Mouse (Mus musculus) cortical plate, adult 2 months (tissue): ENCODE results near the gene Cdc25b. TPM values are rescaled to one million over a fixed set of nuclear protein-coding genes. Genes with fewer than 3 reads are reported as not detected.

Experiments
- H3K27ac ChIP-seq: fragments of 200-500 bp; 2 replicates; pipeline ENCODE4 v1.5.1; 2012; ENCODE audit warnings: low read length, control low read depth, inconsistent platforms; ENCODE audit not compliant: insufficient read depth
- H3K4me1 ChIP-seq: fragments of 200-500 bp; 2 replicates; pipeline ENCODE4 v1.6.1; 2011; ENCODE audit warnings: low read length; ENCODE audit not compliant: control insufficient read depth, insufficient read depth
- H3K4me3 ChIP-seq: fragments of 200-500 bp; 2 replicates; pipeline ENCODE4 v1.5.1; 2011; ENCODE audit warnings: mild to moderate bottlenecking, low read length, control low read depth; ENCODE audit not compliant: insufficient read depth
- CTCF ChIP-seq: fragments of 200-500 bp; IDR thresholded peaks from 2 replicates; pipeline ENCODE4 v1.5.1; 2011; ENCODE audit warnings: mild to moderate bottlenecking, control low read depth, low read length; ENCODE audit not compliant: insufficient read depth; ENCODE audit errors: extremely low read depth
- POLR2A ChIP-seq: fragments of 200-500 bp; IDR thresholded peaks from 2 replicates; pipeline ENCODE4 v1.6.1; 2011; ENCODE audit warnings: mild to moderate bottlenecking, low read length, control low read depth; ENCODE audit not compliant: insufficient read depth; ENCODE audit errors: extremely low read depth
- polyA plus RNA-seq: library from polyadenylated mRNA; depleted of rRNA; stranded (reverse); fragments of >200 nt; gene quantifications from 2 replicates; pipeline ENCODE4 v1.2.3, GENCODE M21; 2012; rRNA removed

Gene Cdc25b
- 42.9 and 52.5 TPM in 2 replicates for polyA plus RNA-seq

DNA sequence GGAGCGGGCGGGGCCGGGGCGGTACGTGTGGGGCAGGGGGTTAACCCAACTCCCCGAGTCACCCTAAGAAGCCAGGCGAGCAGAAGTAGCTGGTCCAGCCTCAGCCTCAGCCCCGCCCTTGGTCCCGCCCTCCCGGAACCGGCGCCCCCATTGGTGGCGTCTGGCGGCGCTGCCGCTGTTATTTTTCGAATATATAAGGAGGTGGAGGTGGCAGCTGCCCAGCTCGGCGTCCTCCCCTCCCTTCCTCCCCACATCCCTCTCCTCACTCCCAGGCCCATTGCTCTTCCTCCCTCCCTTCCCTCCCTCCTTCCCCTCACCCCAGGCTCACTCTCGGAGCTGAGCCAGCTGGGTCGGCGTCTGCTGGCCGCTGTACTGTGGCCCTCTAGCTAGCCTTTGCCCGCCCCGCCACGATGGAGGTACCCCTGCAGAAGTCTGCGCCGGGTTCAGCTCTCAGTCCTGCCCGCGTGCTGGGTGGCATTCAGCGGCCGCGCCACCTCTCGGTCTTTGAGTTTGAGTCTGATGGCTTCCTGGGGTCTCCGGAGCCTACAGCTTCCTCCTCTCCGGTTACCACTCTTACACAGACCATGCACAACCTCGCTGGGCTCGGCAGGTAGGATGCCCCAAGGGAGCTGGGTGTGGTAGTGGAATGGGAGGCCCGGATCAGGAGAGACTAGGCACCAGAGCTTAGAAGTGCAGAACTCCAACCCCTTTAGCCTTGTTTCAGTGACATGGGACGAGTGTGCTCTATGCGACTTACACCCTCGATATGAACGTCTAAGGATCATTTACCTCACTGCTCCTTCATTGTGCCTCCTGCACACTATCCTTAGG, at the start of gene Cdc25b, which contains the start of gene Spef1:
Gene Cdc25b (plus strand): TSS at position 179 of the 831 bp plus-strand sequence.
Gene Spef1 (minus strand): TSS at position 512 of the 831 bp plus-strand sequence.
- H3K27ac ChIP-seq = peak within 1 kb of the TSS; percentile 19; the same call in 1 of the 2 replicates
- peak within 1 kb of the TSS; percentile 83 for H3K4me3 ChIP-seq
- TF ChIP-seq POLR2A = peak; percentile 70; the same call in 1 of the 2 replicates
- TF ChIP-seq CTCF = no peak
- H3K4me1 ChIP-seq = peaks cover 7% of the 10 kb centered on the region

DNA sequence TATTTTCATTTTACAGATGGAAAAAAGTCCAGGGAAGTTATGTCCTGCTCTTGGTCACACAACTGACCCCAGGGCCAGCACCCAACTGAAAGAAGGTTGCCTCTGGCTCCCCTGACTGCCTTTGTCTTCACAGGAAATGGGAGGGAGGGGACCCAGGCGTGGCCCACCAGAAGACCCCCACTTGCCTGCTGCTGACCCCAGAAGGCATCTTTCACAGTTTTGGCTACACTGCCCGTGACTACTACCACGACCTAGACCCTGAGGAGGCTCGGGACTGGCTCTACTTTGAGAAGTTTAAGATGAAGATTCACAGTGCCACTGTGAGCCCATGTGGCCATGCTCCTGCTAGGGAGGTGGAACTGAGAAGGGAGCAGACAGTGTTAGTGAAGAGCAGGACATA, 48.5 kb upstream of the Cdc25b start:
- Histone ChIP-seq H3K4me1 (no peaks in the 10 kb centered on the region), H3K27ac (no peak overlapping the region), H3K4me3 (no peak overlapping the region)
- TF ChIP-seq POLR2A (no peak), CTCF (no peak)

DNA sequence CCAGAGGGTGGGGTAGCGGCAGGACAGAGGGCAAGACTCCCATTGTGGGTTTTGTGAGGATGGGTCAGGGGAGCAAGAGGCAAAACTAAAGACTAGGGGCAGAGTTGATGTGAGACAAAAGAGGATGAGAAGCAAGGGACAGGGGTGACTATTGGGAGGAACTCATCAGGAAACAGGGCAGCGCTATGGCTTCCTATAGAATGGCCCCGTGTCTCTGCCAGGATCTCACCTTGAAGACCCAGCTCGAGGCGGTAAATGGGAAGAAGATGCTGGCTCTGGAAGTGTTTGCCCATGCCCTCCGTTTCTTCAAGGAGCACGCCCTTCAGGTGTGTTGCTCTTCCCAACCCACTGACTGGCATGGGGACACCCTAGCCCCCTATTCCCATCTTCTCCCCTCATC, 48.0 kb upstream of the Cdc25b start:
- Histone ChIP-seq H3K4me3 (no peak overlapping the region), H3K4me1 (no peaks in the 10 kb centered on the region), H3K27ac (no peak overlapping the region)
- TF ChIP-seq CTCF (no peak), POLR2A (no peak)

DNA sequence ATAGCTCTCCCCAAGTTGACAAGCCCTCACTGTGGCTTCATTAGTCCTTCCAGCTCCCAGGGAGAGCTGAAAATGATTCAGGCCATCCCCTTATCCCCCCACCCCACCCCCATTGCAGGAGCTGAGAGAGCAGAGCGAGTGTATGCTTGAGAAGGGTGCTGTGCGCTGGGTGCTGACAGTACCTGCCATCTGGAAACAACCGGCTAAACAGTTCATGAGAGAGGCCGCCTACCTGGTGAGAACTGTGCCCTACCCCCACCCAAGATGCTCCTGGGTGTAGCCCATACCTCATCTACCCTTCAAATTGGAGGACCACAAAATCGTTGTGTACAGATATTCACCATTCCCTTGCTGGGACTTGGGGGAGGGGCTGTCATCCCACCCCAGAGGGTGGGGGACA, 47.5 kb upstream of the Cdc25b start:
- Histone ChIP-seq H3K4me3 (no peak overlapping the region), H3K27ac (no peak overlapping the region), H3K4me1 (no peaks in the 10 kb centered on the region)
- no peak for TF ChIP-seq CTCF
- no peak for TF ChIP-seq POLR2A

DNA sequence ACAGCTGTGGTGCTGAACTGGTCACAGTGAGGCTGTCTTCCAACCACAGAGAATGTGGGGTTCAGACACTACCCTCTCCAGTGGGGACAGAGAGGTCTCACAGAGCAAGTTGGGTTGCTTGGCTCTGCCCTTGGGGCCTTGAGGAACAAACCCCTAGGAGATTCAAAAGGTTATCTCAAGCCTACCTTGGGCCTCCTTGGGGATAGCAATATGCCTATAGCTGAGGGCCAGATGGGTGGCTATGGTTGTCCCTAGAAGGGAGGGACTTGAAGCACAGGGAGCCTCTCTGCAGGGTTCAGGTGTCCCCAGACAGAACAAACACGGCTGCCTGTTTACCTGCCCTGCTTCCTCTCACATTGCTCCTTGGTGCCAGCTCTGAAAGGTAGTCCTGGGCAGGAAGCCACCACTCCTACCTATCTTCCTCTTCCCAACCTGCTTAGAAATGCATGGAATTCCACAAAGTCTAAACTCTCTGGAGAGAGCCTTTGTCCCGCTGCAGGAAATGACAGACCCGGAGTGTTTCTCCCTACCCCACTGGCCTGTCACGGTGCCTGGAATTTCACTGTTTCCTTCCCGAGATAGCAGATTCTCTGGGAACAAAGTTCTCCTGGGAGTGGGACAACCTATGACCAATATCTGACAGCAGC, 46.7 kb upstream of the Cdc25b start:
- TF ChIP-seq CTCF = no peak
- no peak for TF ChIP-seq POLR2A
- no peak overlapping the region for H3K4me3 ChIP-seq

DNA sequence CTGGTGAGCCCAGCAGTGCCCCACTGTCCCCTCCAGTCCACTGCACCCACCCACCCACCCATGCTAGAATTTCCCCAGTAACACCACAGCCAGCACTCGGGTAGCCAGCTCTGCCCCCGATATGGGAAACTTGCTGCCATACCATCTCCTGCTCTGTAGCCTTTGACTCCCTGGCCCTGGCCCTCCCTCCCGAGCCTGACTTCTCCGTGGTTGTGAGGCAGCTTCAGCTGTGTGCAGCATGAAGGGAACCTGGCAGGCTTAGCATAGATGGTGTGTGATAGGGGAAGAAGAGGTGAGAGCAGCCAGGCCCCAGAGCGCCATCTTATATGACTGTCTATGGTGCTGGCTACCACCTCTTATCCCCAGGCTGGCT, 46.2 kb upstream of the Cdc25b start:
- no peak for TF ChIP-seq CTCF
- no peaks in the 10 kb centered on the region for H3K4me1 ChIP-seq
- 0 out of 2 replicates have a peak overlapping the region, but pooled peaks have one; percentile 83 for H3K27ac ChIP-seq
- H3K4me3 ChIP-seq = no peak overlapping the region

More for the DNA sequence above, 46.7 kb upstream of the Cdc25b start:
- no peak overlapping the region for H3K27ac ChIP-seq
- no peaks in the 10 kb centered on the region for H3K4me1 ChIP-seq

DNA sequence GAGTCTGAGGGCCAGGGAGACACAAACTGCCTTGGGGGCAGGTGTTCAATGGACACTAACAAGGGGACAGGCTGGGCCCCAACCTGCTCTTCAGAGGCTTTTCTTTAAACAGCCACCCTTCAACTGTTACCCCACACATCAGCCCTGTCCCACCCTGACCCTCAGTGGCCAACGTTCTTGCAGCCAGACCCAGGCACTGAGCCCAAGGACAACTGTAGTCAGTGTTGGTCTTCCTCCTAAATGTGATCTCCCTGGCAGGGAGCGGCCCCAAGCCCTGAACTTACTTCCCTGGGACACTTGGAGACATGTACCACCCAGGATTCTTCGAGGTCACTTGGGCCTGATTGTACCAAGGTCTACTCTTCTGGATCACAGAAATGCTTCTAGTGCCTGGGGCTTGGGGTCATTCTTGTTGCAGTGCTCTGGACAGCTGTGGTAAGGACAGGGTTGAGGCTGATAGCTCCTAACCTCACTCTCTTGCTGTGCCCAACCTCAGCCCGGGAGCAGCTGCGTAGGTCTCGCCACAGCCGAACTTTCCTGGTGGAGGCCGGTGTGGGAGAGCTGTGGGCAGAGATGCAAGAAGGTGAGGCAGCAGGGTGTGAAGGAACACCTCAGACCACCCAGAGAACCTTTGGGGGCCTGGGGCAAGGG, 45.3 kb upstream of the Cdc25b start:
- Histone ChIP-seq H3K4me3 (no peak overlapping the region), H3K4me1 (no peaks in the 10 kb centered on the region), H3K27ac (no peak overlapping the region)
- TF ChIP-seq CTCF = no peak
- TF ChIP-seq POLR2A = no peak

DNA sequence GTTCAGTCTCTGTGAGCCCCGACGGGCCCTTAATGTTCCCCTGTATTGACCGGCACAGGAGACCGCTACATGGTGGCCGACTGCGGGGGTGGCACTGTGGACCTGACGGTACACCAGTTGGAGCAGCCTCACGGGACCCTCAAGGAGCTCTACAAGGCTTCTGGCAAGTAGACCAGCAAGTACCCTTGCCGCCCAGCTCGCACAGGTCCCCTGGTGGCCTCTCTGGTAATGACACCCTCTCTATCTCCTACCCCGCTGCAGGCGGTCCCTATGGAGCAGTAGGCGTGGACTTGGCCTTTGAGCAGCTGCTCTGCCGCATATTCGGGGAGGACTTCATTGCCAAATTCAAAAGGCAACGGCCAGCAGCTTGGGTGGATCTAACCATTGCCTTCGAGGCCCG, 44.2 kb upstream of the Cdc25b start:
- H3K4me1 ChIP-seq = no peaks in the 10 kb centered on the region
- no peak overlapping the region for H3K27ac ChIP-seq
- H3K4me3 ChIP-seq = no peak overlapping the region
- TF ChIP-seq POLR2A (no peak), CTCF (peak; percentile 50)

DNA sequence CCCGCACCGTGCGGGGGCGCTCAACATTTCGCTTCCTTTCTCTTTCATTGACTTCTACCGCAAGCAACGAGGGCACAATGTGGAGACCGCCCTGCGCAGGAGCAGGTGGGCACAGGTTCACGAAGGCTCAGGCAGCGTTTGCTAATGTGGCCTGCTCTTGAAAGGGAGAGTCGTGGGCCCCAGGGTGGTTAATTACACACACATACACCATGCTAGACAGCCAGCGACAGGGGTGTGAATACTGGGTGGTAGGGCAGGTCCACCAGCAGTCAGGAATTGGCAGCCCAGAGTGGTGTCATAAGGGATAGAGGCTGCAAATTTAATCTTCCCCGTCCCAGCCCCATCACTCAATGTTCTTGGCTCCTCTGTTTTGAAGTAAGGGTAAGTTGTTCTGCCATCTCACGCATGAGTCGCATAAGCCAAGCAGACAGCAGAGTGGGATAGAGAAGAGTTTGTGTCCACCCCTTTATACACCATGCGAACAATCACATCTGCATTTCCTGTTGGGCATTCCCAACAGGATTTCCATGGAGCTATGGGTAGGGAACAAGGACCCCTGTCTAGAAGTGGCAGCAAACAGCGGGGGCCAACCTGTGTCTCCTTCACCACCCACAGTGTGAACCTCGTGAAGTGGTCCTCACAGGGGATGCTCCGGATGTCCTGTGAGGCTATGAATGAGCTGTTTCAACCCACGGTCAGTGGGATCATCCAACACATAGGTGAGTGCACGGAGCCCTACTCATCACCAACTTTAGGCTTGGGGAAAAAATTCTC, 43.6 kb upstream of the Cdc25b start:
- Histone ChIP-seq H3K27ac (no peak overlapping the region), H3K4me1 (no peaks in the 10 kb centered on the region), H3K4me3 (no peak overlapping the region)
- TF ChIP-seq POLR2A (no peak), CTCF (no peak)
